Mouse (Mus musculus) G1E (cell line): ENCODE results near the gene Ift122.

Experiments
- CTCF ChIP-seq: IDR thresholded peaks from 2 replicates; pipeline ENCODE4 v1.5.1; 2012; ENCODE audit warnings: low read depth, low read length, inconsistent platforms, mixed read lengths
- GATA1 ChIP-seq: IDR thresholded peaks from 2 replicates; pipeline ENCODE4 v1.6.1; 2012; ENCODE audit warnings: borderline replicate concordance, low read length, inconsistent platforms, mixed read lengths
- GATA2 ChIP-seq: IDR thresholded peaks from 2 replicates; pipeline ENCODE4 v1.6.1; 2012; ENCODE audit warnings: low read depth, low read length, inconsistent platforms, borderline replicate concordance
- POLR2AphosphoS5 ChIP-seq: IDR thresholded peaks from 2 replicates; pipeline ENCODE4 v1.6.1; 2012; ENCODE audit warnings: low read depth, low read length, inconsistent platforms; ENCODE audit not compliant: insufficient replicate concordance
- TAL1 ChIP-seq: conservative IDR thresholded peaks from 2 replicates; pipeline ENCODE4 v1.6.1; 2012; ENCODE audit warnings: low read depth, low read length, inconsistent platforms, mixed read lengths

GRCm38 (mm10) chr6:115969103-115969502 is 115.8 kb downstream of the Ift122 start:
- no peak for TF ChIP-seq CTCF
- no peak for TF ChIP-seq TAL1
- no peak for TF ChIP-seq GATA1
- no peak for TF ChIP-seq GATA2
- no peak for TF ChIP-seq POLR2AphosphoS5
